Mouse (Mus musculus) embryonic facial prominence, embryonic 15.5 days (tissue): Measurements from ENCODE around the gene Rag1. TPM values are rescaled to one million over a fixed set of nuclear protein-coding genes. Genes with fewer than 3 reads are reported as not detected.

Experiments used
- ATAC-seq: fragments of 200-750 bp; cut with Nextera tagmentation; 2 replicates; pipeline ENCODE4 v1.8.0; 2017; ENCODE audit warnings: low read depth, moderate TSS enrichment; ENCODE audit not compliant: insufficient number of reproducible peaks, low FRiP score, low TSS enrichment
- H3K27ac ChIP-seq: fragments of 300-500 bp; sonication (generic); replicated peaks from 2 replicates; pipeline ENCODE4 v1.5.1; 2015; ENCODE audit warnings: mild to moderate bottlenecking, inconsistent platforms
- H3K27me3 ChIP-seq: fragments of 300-500 bp; sonication (generic); 2 replicates; pipeline ENCODE4 v1.6.1; 2015; ENCODE audit warnings: inconsistent platforms
- H3K36me3 ChIP-seq: fragments of 300-500 bp; sonication (generic); 2 replicates; pipeline ENCODE4 v1.6.1; 2015; ENCODE audit warnings: mild to moderate bottlenecking, inconsistent platforms
- H3K4me1 ChIP-seq: fragments of 300-500 bp; sonication (generic); 2 replicates; pipeline ENCODE4 v1.6.1; 2015; ENCODE audit warnings: inconsistent platforms
- H3K4me2 ChIP-seq: fragments of 300-500 bp; sonication (generic); replicated peaks from 2 replicates; pipeline ENCODE4 v1.6.1; 2015; ENCODE audit warnings: mild to moderate bottlenecking, inconsistent platforms
- H3K4me3 ChIP-seq: fragments of 300-500 bp; sonication (generic); replicated peaks from 2 replicates; pipeline ENCODE4 v1.5.1; 2015; ENCODE audit warnings: mild to moderate bottlenecking, inconsistent platforms
- H3K9ac ChIP-seq: fragments of 300-500 bp; sonication (generic); 2 replicates; pipeline ENCODE4 v1.6.1; 2015; ENCODE audit warnings: inconsistent platforms
- H3K9me3 ChIP-seq: fragments of 300-500 bp; sonication (generic); replicated peaks from 2 replicates; pipeline ENCODE4 v1.6.1; 2016; ENCODE audit warnings: inconsistent platforms
- WGBS: fragments of 180-500 bp; shearing (Covaris S2); methylation state at CpG from one replicate; pipeline ENCODE4 v1.1.7; 2015; 5-methylcytosine and 5-hydroxymethylcytosine counted together
- polyA plus RNA-seq: library from polyadenylated mRNA; unstranded; fragments of >200 nt; fragmentation: Nextera tagmentation; extraction: Ambion mirVana; gene quantifications from 2 replicates; pipeline ENCODE4 v1.2.1, GENCODE M21; 2015

The Rag1 gene
- 0.07 and 0.11 TPM in 2 replicates for polyA plus RNA-seq

- Histone ChIP-seq H3K9me3 (no peaks in the 10 kb centered on the region), H3K27me3 (no peaks in the 10 kb centered on the region), H3K4me3 (no peak within 1 kb of the TSS), H3K4me2 (peak within 1 kb of the TSS; percentile 31), H3K36me3 (no peaks in the 10 kb centered on the region), H3K27ac (0 out of 2 replicates have a peak within 1 kb of the TSS, but pooled peaks have one; percentile 30), H3K4me1 (0 out of 2 replicates have a peak, but pooled peaks cover 4% of the 10 kb centered on the region), H3K9ac (no peak within 1 kb of the TSS)
- ATAC-seq = no peak
- 18% methylated on average over 8 of the region's 8 CpGs for WGBS
Observed at GRCm38 (mm10) chr2:101649114-101649671, at the start of gene Rag1, which contains the start of gene B230118H07Rik. Gene Rag1 (minus strand): TSS chr2:101649501. Gene B230118H07Rik (minus strand): TSS chr2:101649532.

- Histone ChIP-seq H3K4me3 (no peak overlapping the region), H3K27me3 (no peaks in the 10 kb centered on the region), H3K9ac (no peak overlapping the region), H3K27ac (no peak overlapping the region), H3K36me3 (peaks cover 51% of the 10 kb centered on the region), H3K4me1 (0 out of 2 replicates have a peak, but pooled peaks cover 3% of the 10 kb centered on the region), H3K9me3 (no peaks in the 10 kb centered on the region), H3K4me2 (no peak overlapping the region)
- WGBS = 90% methylated on average over 7 of the region's 7 CpGs
- no peak for ATAC-seq
Observed at GRCm38 (mm10) chr2:101695584-101695983, 46.3 kb upstream of the Rag1 start.

GRCm38 (mm10) chr2:101693577-101694215 lies 44.4 kb upstream of the Rag1 start:
- peaks cover 55% of the 10 kb centered on the region for H3K36me3 ChIP-seq
- no peak overlapping the region for H3K4me2 ChIP-seq
- H3K4me1 ChIP-seq = no peaks in the 10 kb centered on the region
- H3K27me3 ChIP-seq = no peaks in the 10 kb centered on the region
- 54% methylated on average over 5 of the region's 5 CpGs for WGBS
- H3K27ac ChIP-seq = no peak overlapping the region
- no peak overlapping the region for H3K9ac ChIP-seq
- no peak overlapping the region for H3K4me3 ChIP-seq
- no peaks in the 10 kb centered on the region for H3K9me3 ChIP-seq
- no peak for ATAC-seq

GRCm38 (mm10) chr2:101693043-101693442 lies 43.7 kb upstream of the Rag1 start:
- Histone ChIP-seq H3K27me3 (no peaks in the 10 kb centered on the region), H3K9me3 (no peaks in the 10 kb centered on the region), H3K4me3 (no peak overlapping the region), H3K9ac (no peak overlapping the region), H3K4me1 (no peaks in the 10 kb centered on the region), H3K36me3 (peaks cover 50% of the 10 kb centered on the region), H3K27ac (no peak overlapping the region), H3K4me2 (no peak overlapping the region)
- 73% methylated on average over 4 of the region's 4 CpGs for WGBS
- no peak for ATAC-seq

- ATAC-seq = no peak
- Histone ChIP-seq H3K9me3 (no peaks in the 10 kb centered on the region), H3K36me3 (peaks cover 47% of the 10 kb centered on the region), H3K4me3 (no peak overlapping the region), H3K27ac (no peak overlapping the region), H3K27me3 (no peaks in the 10 kb centered on the region), H3K4me1 (no peaks in the 10 kb centered on the region), H3K9ac (no peak overlapping the region), H3K4me2 (no peak overlapping the region)
- 88% methylated on average over 9 of the region's 9 CpGs for WGBS
Observed at GRCm38 (mm10) chr2:101690252-101690827, 41.0 kb upstream of the Rag1 start.

- H3K9ac ChIP-seq = no peak overlapping the region
- ATAC-seq = no peak
- H3K9me3 ChIP-seq = no peaks in the 10 kb centered on the region
- H3K36me3 ChIP-seq = peaks cover 53% of the 10 kb centered on the region
- H3K27ac ChIP-seq = no peak overlapping the region
- H3K4me3 ChIP-seq = no peak overlapping the region
- H3K27me3 ChIP-seq = no peaks in the 10 kb centered on the region
- no peak overlapping the region for H3K4me2 ChIP-seq
- 87% methylated on average over 5 of the region's 5 CpGs for WGBS
- H3K4me1 ChIP-seq = no peaks in the 10 kb centered on the region
Observed at GRCm38 (mm10) chr2:101688011-101688410, 38.7 kb upstream of the Rag1 start.

- peaks cover 4% of the 10 kb centered on the region for H3K4me1 ChIP-seq
- 87% methylated on average over 12 of the region's 12 CpGs for WGBS
Observed at GRCm38 (mm10) chr2:101684421-101684820, 35.1 kb upstream of the Rag1 start.

GRCm38 (mm10) chr2:101679164-101679784 lies 30.0 kb upstream of the Rag1 start:
- peaks cover 8% of the 10 kb centered on the region for H3K4me1 ChIP-seq
- ATAC-seq = no peak
- peak overlapping the region; percentile 91 for H3K4me3 ChIP-seq
- peak overlapping the region; percentile 88 for H3K9ac ChIP-seq
- peaks cover 6% of the 10 kb centered on the region; the same call in 1 of the 2 replicates for H3K36me3 ChIP-seq
- no peaks in the 10 kb centered on the region for H3K27me3 ChIP-seq
- 1% methylated on average over 15 of the region's 15 CpGs for WGBS
- peak overlapping the region; percentile 79 for H3K4me2 ChIP-seq
- no peaks in the 10 kb centered on the region for H3K9me3 ChIP-seq
- H3K27ac ChIP-seq = no peak overlapping the region

More at GRCm38 (mm10) chr2:101684421-101684820, 35.1 kb upstream of the Rag1 start:
- Histone ChIP-seq H3K4me3 (no peak overlapping the region), H3K9me3 (no peaks in the 10 kb centered on the region), H3K27me3 (no peaks in the 10 kb centered on the region), H3K27ac (no peak overlapping the region), H3K4me2 (no peak overlapping the region), H3K36me3 (peaks cover 35% of the 10 kb centered on the region), H3K9ac (no peak overlapping the region)
- no peak for ATAC-seq

GRCm38 (mm10) chr2:101678236-101679021 lies 29.1 kb upstream of the Rag1 start, which contains the start of gene Traf6:
Gene Traf6 (plus strand): TSS chr2:101678429.
- peak; percentile 88 for ATAC-seq
- peak within 1 kb of the TSS; percentile 79 for H3K4me2 ChIP-seq
- H3K36me3 ChIP-seq = no peaks in the 10 kb centered on the region
- H3K9ac ChIP-seq = peak within 1 kb of the TSS; percentile 88
- H3K4me1 ChIP-seq = peaks cover 8% of the 10 kb centered on the region
- no peaks in the 10 kb centered on the region for H3K9me3 ChIP-seq
- under 1% methylated on average over 68 of the region's 68 CpGs for WGBS
- peak within 1 kb of the TSS; percentile 91 for H3K4me3 ChIP-seq
- no peaks in the 10 kb centered on the region for H3K27me3 ChIP-seq
- peak within 1 kb of the TSS; percentile 60; the same call in 1 of the 2 replicates for H3K27ac ChIP-seq

GRCm38 (mm10) chr2:101673547-101673946 lies 24.2 kb upstream of the Rag1 start:
- ATAC-seq = no peak
- WGBS = 67% methylated on average over 3 of the region's 3 CpGs

More at GRCm38 (mm10) chr2:101673547-101673946, 24.2 kb upstream of the Rag1 start:
- H3K27me3 ChIP-seq = no peaks in the 10 kb centered on the region
- H3K36me3 ChIP-seq = no peaks in the 10 kb centered on the region
- H3K4me3 ChIP-seq = no peak overlapping the region
- H3K9ac ChIP-seq = no peak overlapping the region
- H3K4me1 ChIP-seq = no peaks in the 10 kb centered on the region
- H3K4me2 ChIP-seq = no peak overlapping the region
- H3K27ac ChIP-seq = no peak overlapping the region
- H3K9me3 ChIP-seq = no peaks in the 10 kb centered on the region
